Mouse (Mus musculus) liver, postnatal 0 days (tissue): Measurements from ENCODE around the gene Jmjd6.
A peak's percentile ranks its signal among the peaks of the same experiment; 100 is the strongest.

ENCODE experiments used
- CTCF ChIP-seq: sonication (generic); IDR thresholded peaks from 2 replicates; pipeline ENCODE4 v1.5.1; 2016; ENCODE audit warnings: antibody characterized with exemption, low read depth
- EP300 ChIP-seq: IDR thresholded peaks from 2 replicates; pipeline ENCODE4 v1.6.1; 2016; ENCODE audit warnings: antibody characterized with exemption, low read depth, mild to moderate bottlenecking

GRCm38 (mm10) chr11:116885275-116886151, 42.3 kb upstream of the Jmjd6 start:
- TF ChIP-seq CTCF (peak; percentile 90), EP300 (no peak)
